Mouse (Mus musculus): ENCODE results near the gene Ube2i.

Gene Ube2i

GRCm38 (mm10) chr17:25274571-25275346, at the start of gene Ube2i:
TSS of gene Ube2i (minus strand) at chr17:25274622.
- in situ Hi-C loops (cut with MboI, MseI): loop anchor here (5.0 kb wide), 2 partner anchors 82 to 87 kb away; partner anchors contain the start of gene Unkl (in 1 of the 2)

GRCm38 (mm10) chr17:25322930-25323329, 48.5 kb upstream of the Ube2i start:
- in situ Hi-C loops (cut with MboI, MseI): no loop called here

DNA sequence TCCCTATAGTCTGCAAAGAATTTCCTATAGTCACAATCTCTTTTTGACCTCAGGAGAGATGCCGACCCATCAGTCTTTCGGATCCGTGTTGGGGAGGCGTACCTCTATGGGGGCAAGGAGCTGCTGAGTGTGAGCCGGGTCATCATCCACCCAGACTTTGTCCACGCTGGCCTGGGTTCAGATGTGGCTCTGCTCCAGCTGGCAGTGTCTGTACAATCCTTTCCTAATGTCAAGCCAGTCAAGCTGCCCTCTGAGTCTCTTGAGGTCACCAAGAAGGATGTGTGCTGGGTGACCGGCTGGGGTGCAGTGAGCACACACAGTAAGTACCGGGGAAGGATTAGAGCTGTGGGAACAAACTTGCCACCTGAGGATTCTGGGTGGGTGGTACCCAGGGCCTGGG, 46.4 kb upstream of the Ube2i start:
- in situ Hi-C loops (cut with MboI, MseI): no loop called here

GRCm38 (mm10) chr17:25318354-25318753, 43.9 kb upstream of the Ube2i start, which contains the start of gene Prss29:
TSS of gene Prss29 (plus strand) at chr17:25318654.
- in situ Hi-C loops (cut with MboI, MseI): no loop called here

DNA sequence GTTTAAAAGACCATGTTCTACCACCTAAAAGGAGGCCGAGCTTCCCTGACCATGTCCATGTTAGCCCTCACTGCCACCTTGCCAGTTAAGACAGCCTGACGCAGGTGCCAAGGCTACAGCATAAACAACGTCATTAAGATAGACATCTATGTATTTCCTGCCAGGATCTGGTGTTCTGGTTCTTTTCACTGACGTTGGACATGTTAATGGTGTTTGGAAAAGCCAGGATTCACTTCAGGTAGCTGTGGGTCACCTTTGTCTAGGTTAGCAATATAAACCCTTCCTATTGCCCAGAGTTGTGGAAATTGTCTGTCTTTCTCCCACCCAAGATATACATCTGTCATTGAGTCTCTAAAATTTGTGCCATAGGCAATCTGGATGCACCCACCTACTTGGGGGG, 33.9 kb upstream of the Ube2i start, which contains the start of gene Prss28:
Gene Prss28 (plus strand): TSS at position 301 of the 400 bp plus-strand sequence.
- in situ Hi-C loops (cut with MboI, MseI): no loop called here

DNA sequence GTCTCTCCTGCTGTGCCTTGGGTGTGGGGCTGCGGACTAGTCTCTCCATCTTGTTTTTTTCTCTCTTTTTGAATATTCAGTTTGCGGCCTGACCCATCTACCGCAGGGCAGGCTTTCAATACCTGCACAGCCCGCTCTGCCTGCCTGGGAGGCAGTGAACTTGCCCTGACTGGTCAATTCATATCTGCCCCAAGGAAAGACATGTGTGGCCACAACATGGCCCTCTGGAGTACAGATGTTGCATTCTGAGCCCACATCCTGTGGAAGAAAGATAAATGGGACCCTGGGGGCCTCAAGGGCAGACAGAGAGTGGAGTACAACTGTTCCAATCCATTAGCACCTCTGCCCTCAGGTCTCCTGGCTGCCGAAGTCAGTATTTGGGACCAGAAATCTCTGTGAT, 23.7 kb upstream of the Ube2i start, which contains the start of gene Prss34:
Gene Prss34 (plus strand): TSS at position 301 of the 400 bp plus-strand sequence.
- in situ Hi-C loops (cut with MboI, MseI): loop anchor here in 1 of 2 experiments (5.0 kb wide), 1 partner anchor 49 kb away; the partner anchor contains the start of gene Tpsab1

DNA sequence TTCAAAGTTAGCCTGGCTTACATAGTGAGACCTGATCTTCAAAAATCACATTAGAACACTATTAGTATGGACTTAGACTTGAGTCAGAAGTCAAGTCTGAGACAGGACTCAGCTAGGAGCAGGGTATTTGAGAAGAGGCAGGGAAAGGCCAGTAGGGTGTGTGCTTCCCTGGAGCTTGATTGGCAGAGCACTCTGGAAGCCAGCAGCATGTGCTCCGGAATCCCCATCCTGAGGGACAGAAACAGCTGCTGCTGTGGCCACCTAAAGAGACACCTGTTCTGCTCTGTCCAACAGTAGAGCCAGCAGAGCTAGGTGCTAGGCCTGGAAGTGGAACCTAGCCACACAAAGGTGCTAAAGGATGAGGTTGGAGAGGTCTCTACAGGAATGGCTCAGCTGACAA, 19.7 kb upstream of the Ube2i start:
- in situ Hi-C loops (cut with MboI, MseI): no loop called here

- in situ Hi-C loops (cut with MboI, MseI): no loop called here
Observed at GRCm38 (mm10) chr17:25293495-25293894, 19.1 kb upstream of the Ube2i start.

GRCm38 (mm10) chr17:25290411-25290810, 16.0 kb upstream of the Ube2i start:
- in situ Hi-C loops (cut with MboI, MseI): no loop called here

DNA sequence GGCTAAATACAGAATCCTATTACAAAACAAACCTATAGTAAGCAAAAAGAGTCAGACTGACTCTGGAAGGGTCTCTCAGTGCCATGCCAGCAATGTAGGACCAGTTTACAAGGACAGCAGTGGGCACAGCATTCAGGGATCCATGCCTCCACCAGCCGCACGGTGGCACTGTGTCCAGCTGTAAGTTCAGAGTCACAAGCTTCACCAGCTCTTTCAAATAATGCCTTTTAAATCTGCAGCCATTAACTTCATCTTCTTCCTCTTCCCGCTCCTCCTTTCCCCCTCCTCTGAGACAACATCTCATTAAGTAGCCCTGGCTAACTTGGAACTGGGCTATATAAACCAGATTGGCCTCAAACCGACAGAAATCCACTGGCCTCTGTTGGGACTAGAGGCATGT, 14.4 kb upstream of the Ube2i start:
- in situ Hi-C loops (cut with MboI, MseI): loop anchor here in 1 of 2 experiments (10.0 kb wide), 1 partner anchor 1116 kb away; no protein-coding TSS in a partner anchor

- in situ Hi-C loops (cut with MboI, MseI): loop anchor here in 1 of 2 experiments (10.0 kb wide), 1 partner anchor 1120 kb away; no protein-coding TSS in a partner anchor
Observed at GRCm38 (mm10) chr17:25285033-25285432, 10.6 kb upstream of the Ube2i start.

GRCm38 (mm10) chr17:25282133-25282532, 7.7 kb upstream of the Ube2i start:
- in situ Hi-C loops (cut with MboI, MseI): loop anchor here (5.0 to 10.0 kb wide), 2 partner anchors 160 to 1123 kb away; partner anchors contain the start of gene Ptx4 (in 2 of the 2)

- in situ Hi-C loops (cut with MboI, MseI): no loop called here
Observed at GRCm38 (mm10) chr17:25275833-25276232, 1.4 kb upstream of the Ube2i start.

DNA sequence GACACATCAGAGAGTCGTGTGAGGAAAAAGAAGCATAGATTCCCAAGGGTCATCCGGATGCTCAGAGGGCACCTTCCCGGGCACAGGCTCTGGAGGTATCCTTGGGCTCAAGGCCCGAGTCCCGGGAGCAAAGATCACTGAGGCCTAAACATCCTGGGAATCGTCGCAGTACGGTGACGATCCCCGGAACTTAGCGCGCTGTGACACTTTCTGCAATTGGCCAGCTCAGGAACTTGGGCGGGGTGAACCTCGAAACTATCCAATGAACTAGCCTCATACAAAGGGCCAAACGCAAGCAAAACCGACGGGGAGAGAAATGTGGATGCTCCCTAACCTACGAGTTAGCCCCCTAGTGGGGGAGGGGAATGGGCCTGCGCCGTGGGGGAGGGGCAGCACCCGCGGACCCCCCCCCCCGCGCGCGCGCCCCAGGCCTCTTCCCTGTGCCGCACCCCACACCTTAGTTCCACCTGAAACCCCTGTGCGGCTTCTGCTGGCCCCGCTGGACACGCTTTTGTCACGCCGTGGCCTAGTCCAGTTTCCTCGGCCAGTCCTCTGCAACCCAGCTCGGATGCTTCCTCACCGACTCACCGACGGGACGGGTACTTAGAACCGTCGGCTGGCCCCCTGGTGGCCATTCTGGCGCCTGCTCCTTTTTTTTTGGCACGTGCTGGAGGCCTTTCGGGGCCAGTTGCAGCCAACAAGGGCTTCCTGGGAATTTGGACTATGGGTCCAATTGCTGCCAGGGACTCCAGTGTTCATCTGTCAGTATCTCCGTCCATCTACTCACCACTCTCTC, 518 bp downstream of the Ube2i start:
- in situ Hi-C loops (cut with MboI, MseI): loop anchor here (5.0 kb wide), 2 partner anchors 82 to 87 kb away; partner anchors contain the start of gene Unkl (in 1 of the 2)

DNA sequence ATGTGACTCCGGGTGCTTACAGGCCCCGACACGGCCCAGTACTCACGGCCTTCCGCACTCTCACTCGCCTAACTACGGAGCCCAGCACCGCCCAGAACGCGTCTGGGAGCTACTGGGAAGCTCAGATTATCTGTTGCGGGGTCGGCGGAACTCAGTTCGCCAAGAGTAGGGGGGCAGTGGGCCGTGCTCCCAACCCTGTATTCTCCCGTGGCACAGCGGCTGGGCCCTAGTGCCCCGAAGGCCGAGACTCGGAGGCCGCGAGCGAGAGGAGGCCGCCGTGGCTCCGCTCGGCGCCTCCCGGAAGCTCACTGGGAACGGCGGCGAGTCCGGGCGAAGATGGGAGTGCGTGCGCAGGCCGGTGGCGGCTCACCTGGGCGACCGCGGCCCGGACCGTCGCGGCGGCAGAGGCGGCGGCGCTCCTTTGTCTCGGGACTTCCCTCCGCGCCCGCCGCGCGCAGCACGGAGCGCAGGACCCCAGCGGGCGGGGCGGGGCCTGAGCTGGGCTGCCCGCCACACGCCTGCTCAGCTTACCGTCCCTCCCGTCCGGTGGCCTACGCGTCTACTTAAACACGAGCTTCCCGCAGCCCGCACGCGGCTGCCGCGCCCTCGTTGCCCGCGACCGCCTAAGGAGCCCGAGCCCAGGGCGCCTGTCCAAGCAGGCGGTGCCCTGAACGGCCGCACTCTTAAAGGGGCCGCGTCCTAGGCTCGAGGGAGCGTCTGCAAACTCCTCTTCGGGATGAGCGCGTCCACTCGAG, 1.3 kb downstream of the Ube2i start:
- in situ Hi-C loops (cut with MboI, MseI): loop anchor here (5.0 kb wide), 2 partner anchors 81 to 86 kb away; partner anchors contain the start of gene Unkl (in 1 of the 2)

- in situ Hi-C loops (cut with MboI, MseI): loop anchor here (5.0 kb wide), 2 partner anchors 80 to 85 kb away; partner anchors contain the start of gene Unkl (in 1 of the 2)
Observed at GRCm38 (mm10) chr17:25272326-25272725, 2.1 kb downstream of the Ube2i start.

DNA sequence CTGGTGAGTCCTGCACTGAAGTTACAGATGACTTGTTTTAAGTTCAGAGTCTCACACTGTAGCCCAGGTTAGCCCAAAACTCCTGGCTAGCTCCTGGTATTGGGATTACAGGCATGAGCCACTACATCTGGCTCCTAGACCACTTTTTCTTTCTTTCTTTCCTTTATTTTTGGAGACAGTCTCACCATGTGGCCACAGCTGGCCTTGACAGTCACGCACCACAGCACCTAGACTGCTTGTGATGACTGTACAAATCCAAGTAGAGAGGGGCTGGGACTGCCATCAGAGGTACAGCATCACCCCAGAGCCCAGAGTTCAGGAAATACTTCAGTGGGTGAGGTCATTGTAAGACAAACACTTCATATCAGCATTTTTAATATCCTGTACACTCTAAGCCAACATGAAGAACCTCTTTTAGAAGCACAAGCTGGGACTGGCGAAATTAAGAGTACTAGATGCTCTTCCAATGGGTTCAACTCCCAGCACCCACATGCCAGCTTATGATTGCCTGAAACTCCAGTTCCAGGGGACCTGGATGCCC, 3.6 kb downstream of the Ube2i start:
- in situ Hi-C loops (cut with MboI, MseI): loop anchor here (5.0 kb wide), 2 partner anchors 79 to 84 kb away; partner anchors contain the start of gene Unkl (in 1 of the 2)

DNA sequence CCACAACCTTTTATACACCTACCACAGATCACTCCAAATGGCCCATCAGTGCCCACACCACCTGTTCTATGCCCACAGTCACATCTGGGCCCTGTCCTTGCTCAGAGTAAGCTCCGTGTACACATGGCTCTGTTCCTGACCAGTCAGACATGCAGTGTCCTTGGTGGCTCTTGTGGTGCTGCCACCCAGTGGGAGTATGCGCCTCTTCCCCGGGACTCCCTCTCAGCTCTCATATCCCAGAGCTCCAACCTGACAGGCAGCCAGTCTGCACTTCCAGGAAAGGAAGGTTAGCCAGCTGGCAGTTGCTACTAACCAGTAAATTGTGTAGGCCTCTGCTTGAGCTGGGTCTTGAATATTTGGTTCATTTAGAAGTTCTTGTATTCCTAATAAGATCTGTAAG, 10.0 kb downstream of the Ube2i start:
- in situ Hi-C loops (cut with MboI, MseI): no loop called here

DNA sequence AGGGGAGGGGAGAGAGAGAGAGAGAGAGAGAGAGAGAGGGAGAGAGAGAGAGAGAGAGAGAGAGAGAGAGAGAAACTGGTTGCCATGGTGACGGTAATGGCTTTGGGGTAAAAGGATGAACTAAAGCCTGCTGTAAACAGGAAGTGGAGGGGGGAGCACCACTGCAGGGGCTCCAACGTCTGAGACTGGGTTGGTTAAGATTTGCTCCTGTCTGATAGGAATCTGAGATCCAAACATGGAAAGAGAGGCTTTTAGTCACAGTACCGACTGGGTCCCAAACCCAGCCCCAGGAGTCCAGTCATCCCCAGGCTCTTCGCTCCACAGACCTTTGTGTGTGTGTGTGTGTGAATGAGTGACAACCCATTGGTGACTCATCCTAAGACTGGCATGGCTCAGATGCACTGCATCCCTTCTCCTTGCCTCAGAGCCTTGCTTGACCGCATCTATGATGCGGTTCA, 16.6 kb downstream of the Ube2i start:
- in situ Hi-C loops (cut with MboI, MseI): no loop called here

DNA sequence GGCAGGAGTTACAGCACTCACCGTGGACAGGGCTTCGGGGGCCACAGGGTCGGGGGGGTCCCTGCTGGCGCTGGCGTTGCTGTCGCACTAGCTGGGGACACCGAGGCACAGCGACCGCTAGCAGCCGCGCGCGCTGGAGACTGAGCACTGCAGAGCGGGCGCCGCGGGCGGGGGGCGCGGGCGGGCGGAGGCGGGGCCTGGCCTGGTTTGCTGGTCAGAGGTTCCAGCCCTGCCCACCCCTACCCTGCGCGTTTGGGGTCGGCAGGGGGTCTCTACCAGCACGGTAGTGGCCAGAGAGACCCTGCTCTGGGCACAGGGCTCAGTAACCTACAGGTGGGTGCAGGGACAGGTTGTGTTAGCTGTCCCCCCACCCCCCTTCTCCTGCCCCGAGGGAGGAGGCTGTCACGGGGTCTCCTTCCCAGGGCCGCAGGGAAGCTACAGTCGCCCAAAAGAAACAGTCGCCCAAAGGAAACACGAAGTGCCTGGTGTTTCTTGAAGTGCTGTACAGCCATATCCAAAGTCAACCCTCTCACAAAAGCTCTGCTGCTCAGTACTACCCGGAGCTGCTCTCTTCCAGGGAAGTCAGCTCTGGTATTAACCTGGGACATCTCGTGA, 18.2 kb downstream of the Ube2i start, which contains the start of gene Baiap3:
Gene Baiap3 (minus strand): TSS at position 225 of the 615 bp plus-strand sequence.
- in situ Hi-C loops (cut with MboI, MseI): no loop called here
